Mouse (Mus musculus): Measurements from ENCODE around the gene Ttk. TPM values are rescaled to one million over a fixed set of nuclear protein-coding genes. Genes with fewer than 3 reads are reported as not detected.

Gene Ttk
- total RNA-seq (2022), result under 1 TPM in 1 of 4 experiments, not detected in 3; 0.12 TPM

DNA sequence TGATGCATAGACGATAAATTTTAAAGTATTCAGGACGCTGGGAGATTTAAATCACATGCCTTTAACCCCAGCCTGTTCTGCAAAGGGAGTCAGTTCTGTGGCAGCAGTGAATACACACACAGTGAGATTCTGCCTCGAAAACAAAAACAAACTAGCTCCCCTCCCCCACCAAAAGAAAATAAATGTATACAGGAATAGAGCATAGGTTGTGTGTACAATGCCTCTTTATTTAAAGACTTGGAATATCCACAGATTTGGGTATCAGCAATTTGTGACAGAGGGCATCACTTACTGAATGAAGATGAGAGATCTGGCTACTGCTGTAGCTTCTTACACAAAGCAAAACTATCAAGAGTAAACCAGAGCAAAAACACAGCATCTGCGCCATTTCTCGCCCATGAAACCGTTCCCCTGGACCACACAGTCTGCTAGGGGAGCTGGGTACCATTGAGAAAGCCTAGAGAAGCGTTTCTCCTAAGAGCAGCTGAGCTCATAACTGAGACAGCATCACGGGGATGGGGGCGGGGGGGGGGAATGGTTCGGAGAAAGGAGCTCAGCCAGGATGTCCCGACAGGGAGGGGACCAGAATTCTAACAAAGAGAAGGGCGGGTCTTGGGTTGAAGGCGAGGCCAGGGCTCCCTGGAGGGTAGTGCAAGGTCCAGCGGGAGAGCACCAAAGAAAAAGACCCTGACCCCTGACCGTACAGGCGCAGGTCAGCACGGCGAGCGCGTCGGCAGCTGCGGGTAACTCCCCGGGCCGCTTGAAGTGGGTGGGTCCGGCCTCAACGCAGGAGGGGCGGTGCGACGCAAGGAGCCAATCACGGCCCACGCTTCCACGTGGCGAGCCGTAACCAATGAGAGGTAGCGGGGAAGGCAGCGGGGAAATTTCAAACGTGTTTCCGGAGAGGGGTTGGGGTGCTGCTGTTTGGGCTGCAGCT is at the start of gene Ttk:
Gene Ttk (plus strand): TSS at position 879 of the 937 bp plus-strand sequence.
- peak; percentile 74 to 83 for DNase-seq (ENCODE audit: low spot score in 2 of 2)

DNA sequence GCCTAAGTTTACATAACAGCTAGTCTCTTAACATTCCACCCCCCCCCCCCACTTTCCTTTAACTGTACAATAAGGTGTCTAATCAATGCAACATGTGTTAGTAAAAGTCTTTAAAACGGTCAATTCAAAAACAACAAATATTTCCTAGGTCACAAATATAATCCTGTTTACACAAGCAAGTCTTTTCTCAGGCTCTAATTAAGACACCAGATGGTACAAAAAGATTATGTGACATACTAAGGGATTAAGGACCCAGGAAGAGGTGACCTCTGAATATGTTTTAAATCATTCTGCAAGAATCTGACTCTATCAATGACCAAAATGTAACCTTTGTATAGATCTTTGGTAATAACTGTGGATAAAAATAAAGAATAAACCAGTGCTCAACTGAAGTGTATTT is 49.0 kb upstream of the Ttk start:
- no peak for DNase-seq (ENCODE audit: low spot score in 2 of 2)

DNA sequence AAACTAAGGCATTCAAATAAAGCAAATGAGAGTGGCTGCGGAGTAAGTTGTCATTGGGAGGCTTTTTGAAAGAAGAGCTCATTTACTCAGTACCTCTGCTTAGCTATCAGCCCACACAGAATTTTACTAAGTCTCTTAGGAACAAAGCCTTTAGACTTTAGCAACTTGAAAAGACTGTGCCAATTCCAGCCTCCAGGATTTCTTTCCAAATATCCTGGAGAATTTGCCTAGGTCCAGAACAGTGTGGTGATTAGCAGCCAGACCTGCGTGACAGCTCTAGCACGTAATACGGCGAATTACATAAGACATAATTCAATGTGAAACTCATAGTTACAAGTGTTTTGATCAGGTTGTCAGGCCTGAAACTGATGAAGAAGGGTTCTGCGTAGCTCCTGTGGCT is 45.2 kb upstream of the Ttk start:
- DNase-seq (ENCODE audit: low spot score in 2 of 2), result no peak

GRCm38 (mm10) chr9:83796875-83797274 is 37.6 kb upstream of the Ttk start:
- DNase-seq (ENCODE audit: low spot score in 2 of 2), result no peak

DNA sequence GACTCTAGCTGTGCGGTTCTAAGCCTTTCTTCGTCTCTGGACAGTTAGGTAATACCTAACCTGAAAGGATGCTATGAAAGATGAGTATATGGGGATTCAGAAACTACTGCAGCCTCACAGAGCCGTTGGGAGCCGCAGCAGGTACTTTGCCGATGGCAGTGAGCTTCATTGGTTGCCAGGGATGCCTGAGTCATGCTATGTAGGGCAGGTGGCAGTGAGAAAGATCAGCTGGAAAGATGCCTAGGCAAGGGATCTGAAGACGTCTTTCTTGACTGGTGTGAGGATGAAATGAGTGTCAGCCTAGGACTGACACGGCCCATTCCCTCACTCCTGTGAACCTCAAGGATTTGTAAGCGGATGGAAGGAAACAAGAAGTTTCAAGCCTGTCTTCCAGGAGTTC is 36.6 kb upstream of the Ttk start:
- no peak for DNase-seq (ENCODE audit: low spot score in 2 of 2)

DNA sequence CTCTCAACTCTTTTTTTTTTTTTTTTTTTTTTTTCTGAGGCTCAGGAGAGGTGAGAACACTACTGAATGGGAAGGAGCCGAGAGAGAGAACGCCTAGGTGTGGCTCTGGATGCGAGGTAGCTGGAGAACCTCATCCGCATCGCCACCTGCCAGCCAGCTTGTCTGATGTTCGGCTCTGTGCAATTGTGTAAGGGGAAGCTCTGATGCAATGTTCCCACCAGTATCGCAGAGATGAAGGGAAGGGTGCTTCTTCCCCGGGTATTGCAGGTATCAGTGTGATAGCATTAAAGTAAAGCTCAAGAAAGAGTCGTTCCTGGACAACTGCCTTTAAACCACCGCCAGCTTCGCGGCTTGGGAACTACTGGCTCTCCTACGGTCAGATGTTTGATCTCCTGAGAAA is 30.1 kb upstream of the Ttk start:
- DNase-seq (ENCODE audit: low spot score in 2 of 2), result no peak

DNA sequence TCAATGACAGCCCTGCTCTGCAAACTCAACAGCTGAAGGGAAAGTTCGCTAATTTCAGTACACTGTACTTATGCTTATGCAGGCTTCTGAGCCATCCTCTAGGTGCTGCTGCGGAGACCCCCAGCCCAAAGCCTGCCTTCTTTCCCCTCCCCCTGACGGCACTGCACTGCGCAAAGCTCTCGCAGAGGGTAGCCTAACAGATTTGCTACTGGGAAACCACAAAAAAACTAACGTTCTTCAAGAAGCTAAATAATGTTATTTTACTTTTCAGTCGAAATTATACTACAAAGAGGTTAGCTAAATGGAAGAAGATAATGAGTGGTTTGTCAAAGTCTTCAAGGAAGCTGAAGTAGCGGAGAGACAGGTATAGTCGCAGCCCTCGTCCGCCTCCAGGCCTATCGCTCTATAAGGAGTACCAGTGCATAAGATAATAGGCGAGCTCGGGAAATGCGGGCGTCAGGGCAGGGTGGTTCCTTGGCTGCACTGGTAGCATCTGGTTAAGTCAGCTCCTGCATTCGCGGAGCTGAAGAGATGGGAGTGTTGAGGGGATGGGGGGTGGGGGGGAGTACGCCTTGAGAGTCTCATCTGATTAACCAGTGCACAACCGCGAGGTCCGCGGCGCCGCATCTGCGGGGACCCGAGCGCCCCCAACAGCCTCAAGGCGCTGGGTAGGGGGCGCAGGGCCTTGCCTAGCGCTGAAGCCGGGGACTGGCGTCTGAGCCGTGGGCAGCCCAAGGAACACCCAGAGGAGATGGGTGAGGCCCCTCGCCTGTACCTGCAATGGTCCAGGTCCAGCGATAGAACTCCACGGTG is 29.1 kb upstream of the Ttk start:
- DNase-seq (ENCODE audit: low spot score in 2 of 2), result no peak

DNA sequence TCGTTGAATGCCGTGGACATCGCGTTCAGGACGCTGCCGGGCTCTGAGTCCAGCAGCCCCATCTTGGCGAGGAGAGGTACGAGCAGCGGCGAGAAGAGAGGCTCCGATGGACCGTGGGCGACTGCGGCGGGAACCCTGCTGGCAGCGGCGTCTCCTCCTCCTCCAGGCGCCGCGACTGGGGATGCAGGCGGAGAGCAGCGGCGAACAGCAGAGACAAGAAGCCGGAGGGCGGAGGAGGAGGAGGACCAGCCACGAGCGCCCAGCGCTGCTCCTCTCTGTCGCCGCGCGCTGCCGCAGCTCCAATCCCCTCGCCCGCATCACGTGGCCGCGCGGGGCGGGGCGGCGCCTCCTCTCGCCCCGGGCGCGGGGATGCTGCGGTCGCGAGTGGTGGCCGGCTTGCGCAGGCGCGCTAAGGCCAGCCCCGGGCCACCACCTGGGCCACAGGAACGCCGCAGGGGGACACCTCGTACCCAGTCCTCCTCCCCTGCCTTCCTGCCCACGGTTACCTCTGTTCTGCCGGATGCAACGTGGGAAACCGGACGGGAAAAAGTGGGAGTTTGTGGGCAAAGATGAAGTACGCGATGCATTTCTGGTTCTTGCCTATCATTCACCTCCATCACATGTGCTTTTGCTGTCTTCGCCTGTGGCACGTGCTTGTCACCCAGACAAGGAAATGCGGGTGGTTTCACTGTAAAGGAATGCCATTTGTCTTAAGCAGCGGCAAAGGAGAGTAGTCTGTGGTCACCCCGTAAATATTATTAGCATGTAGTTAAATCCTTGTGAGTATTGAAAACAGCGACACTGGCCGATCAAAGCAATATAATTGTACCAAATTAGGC is 28.3 kb upstream of the Ttk start, which contains the start of gene Elovl4:
Gene Elovl4 (minus strand): TSS at position 301 of the 839 bp plus-strand sequence.
- DNase-seq (ENCODE audit: low spot score in 2 of 2), result peak; percentile 4 to 23

GRCm38 (mm10) chr9:83807562-83807961 is 26.9 kb upstream of the Ttk start:
- DNase-seq (ENCODE audit: low spot score in 2 of 2), result no peak

- DNase-seq (ENCODE audit: low spot score in 2 of 2), result no peak
Observed at GRCm38 (mm10) chr9:83819188-83819587, 15.3 kb upstream of the Ttk start.

- no peak for DNase-seq (ENCODE audit: low spot score in 2 of 2)
Observed at GRCm38 (mm10) chr9:83820976-83821375, 13.5 kb upstream of the Ttk start.

- DNase-seq (ENCODE audit: low spot score in 2 of 2), result no peak
Observed at GRCm38 (mm10) chr9:83822925-83823324, 11.6 kb upstream of the Ttk start.

DNA sequence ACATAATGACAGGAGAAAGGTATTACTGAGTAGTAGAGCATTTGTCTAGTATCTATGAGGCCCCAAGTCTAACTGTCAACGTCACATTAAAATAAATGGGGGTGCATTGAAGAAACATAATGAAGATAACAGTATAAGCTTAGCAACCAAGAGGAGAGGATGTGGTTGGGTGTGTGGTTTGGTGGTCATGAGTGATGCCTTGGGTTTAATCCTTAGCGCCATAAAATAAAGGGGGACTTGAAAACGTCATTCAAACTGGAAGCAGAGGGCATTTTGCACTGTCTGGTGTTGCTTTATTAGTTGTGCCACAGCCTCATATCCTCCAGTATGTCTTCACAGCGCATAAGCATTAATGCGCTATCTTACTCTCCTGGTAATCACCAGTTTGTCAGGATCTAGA is 4.6 kb upstream of the Ttk start:
- no peak for DNase-seq (ENCODE audit: low spot score in 2 of 2)

GRCm38 (mm10) chr9:83831152-83831551 is 3.3 kb upstream of the Ttk start:
- DNase-seq (ENCODE audit: low spot score in 2 of 2), result no peak

DNA sequence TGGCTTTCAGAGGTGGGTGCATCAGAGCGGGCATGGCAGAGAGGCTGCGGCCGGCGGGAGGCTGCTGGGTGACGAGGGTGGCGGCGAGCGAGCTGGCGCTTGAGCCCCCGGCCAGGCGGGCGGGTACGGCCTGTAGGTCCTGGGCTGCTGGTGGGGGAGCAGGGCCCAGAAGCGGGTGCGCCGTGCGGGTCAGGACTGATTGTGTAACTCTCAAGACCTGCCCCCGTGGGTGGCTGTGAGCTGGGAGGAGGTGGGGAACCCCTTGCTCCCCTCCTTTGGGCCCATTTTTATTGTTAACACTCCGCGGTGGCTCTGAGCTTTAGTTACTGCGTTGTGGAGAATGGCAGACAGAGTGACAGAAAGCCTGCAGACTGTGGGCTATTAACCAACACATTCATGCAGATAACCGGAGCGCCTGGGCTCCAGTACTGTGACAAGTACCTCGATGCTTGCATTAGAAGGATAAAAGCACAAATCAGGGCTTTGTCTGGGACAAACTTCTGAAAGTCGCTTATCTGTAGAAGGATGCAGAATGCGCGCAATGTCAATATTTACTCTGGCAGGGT is 342 bp downstream of the Ttk start:
- DNase-seq (ENCODE audit: low spot score in 2 of 2), result no peak

GRCm38 (mm10) chr9:83852464-83852863 is 18.0 kb downstream of the Ttk start:
- no peak for DNase-seq (ENCODE audit: low spot score in 2 of 2)

DNA sequence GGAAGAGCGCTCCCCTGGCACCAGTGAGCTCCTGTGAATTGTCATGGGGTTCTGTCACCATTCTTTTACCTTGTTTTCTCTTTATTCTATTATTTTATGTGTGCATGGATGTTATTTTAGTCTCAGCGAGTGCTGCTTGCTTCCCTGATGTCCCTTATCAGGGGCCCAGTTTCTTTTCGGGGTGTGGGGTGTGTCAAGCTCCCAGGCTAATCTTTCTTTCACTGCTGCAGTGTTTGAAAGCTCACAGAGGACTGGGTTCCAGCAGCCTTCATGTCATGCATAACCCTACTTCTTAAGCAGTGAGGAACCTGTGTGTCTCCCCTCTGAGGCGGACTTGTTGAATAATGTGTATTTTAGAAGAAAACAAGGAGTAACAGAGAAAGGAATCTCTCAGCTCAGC is 30.7 kb downstream of the Ttk start:
- no peak for DNase-seq (ENCODE audit: low spot score in 2 of 2)

DNA sequence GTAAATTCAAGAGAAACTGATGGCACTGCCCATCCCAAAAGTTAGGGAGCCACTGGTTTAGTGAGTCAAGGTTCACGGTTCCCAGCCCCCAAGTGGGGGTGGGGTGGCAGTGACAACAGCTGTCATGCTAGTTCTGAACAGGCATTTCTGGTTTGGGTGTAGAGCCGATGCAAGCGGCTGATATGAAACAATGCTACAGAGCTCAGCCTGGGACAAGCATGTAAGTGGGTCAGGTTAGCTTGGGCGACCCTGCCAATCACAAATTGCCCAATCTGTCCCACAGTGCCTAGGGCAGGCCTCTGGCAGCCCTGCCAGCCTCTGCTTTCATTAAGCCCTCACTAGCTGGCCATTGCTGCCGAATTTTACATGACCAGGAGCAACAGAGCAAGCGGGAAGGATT is 47.7 kb downstream of the Ttk start:
- DNase-seq (ENCODE audit: low spot score in 2 of 2), result no peak

DNA sequence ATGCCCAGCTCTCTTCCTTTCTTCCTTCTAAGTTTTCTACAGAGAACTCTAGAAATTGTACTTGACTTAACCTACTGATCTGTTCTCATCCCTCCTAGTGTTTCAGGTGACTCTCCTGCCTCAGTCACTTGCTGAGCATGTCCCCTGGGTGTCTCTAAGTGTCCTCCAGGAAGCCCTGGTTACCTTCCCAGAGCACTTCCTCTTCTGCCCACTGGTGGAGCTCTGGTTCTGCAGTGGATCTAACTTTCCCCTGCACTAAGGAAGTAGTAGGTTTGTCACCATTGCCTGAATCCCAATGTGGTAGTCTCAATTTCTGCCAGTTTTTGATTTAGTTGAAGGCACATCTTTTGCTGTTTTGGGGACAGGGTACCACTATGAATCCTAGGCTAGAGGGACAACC is 51.7 kb downstream of the Ttk start:
- DNase-seq (ENCODE audit: low spot score in 2 of 2), result no peak

DNA sequence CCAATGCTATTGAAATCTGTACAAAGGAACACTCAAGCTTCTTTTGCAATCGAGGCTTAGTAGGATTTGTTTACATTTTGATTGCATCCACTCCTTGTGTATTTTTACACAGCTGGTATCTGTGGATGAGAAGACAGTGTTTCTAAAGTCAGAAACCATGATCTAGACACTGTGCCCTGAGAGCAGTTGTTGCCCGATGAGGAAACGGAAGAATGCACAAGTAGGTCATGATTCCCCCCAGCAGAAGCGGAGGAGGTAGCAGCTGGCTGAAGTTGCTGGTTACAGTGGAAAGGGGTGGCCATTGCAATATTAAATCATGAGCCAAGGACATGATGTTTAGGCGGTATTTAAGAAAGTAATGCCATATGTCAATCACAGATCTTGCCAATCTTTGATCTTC is 53.7 kb downstream of the Ttk start:
- no peak for DNase-seq (ENCODE audit: low spot score in 2 of 2)

DNA sequence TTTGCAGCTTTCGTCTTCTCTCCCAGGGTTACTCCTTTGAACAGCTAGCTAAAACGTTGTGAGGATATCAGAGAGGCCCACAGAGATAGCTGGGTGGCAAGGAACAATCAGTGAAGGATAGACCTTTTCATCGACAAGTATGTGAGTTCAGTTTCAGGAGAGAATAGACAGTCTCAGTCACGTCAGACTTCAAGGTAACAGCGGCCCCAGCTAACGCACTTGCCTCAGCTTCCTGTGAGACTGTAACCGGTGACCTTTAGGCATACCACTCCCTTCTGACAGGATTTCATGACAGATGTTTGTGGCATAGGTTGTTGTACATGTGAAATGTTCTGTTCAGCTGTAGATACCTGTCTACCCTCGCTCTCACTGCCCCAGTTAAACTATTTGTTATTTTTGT is 58.6 kb downstream of the Ttk start:
- DNase-seq (ENCODE audit: low spot score in 2 of 2), result no peak

Data from gastrocnemius, adult 8-10 months (tissue).